Mouse (Mus musculus): ENCODE measurements around the gene AC170998.1.

- TF ChIP-seq CTCF (conservative IDR thresholded peaks at IDR 0.05; ENCODE audit: low read length): no peak
- no peak for TF ChIP-seq POU5F1 (IDR thresholded peaks at IDR 0.05; ENCODE audit: borderline replicate concordance, low read length)
- no peak for TF ChIP-seq NANOG (IDR thresholded peaks at IDR 0.05; ENCODE audit: borderline replicate concordance, low read length)
These were observed 34.9 kb upstream of the AC170998.1 start, which contains the start of gene Mapk14 for GRCm38 (mm10) chr17:28690776-28691686.

Measured in E14TG2a.4 (cell line).